Mouse (Mus musculus) left cerebral cortex, adult 8-10 months (tissue): ENCODE measurements around the gene Mucl1. TPM values are rescaled to one million over a fixed set of nuclear protein-coding genes. Genes with fewer than 3 reads are reported as not detected.
"Not testable (repeated sequence)": the region's sequence is repeated elsewhere in the genome, so short reads cannot be mapped to it uniquely, and the experiment has no call there.

Source experiments
- DNase-seq, 2 experiments: peaks; one replicate each; pipeline ENCODE4 v3.0.0; 2022; ENCODE audit warnings: low spot score in 2 of 2
- total RNA-seq, 4 experiments: library from RNA; stranded (reverse); gene quantifications; 2 replicates each; pipeline ENCODE4 v1.2.4; 2022

The Mucl1 gene
- not detected for total RNA-seq

- no peak for DNase-seq
Measured at GRCm38 (mm10) chr15:103755369-103755768, at the start of gene Mucl1. Gene Mucl1 (minus strand): TSS chr15:103755469.

GRCm38 (mm10) chr15:103766836-103767235 lies 11.6 kb upstream of the Mucl1 start:
- DNase-seq = peak in 1 of 2 experiments; percentile 5

GRCm38 (mm10) chr15:103716861-103717260 lies 38.4 kb downstream of the Mucl1 start:
- not testable (repeated sequence) for DNase-seq

Other genes with a start within 250 kb of the Mucl1 start
- gene Ppp1r1a, start 217.5 kb downstream of the Mucl1 start, total RNA-seq = 100 to 1,000 TPM; 127 to 151 (median 142) TPM
- not detected for gene Glycam1, start 190.4 kb downstream of the Mucl1 start, total RNA-seq
- not detected for gene Mucl2, start 143.8 kb upstream of the Mucl1 start, total RNA-seq